Mouse (Mus musculus): ENCODE data around the gene Mmd2.

- TF ChIP-seq CTCF (IDR thresholded peaks at IDR 0.05; ENCODE audit: low read depth) (no peak), EP300 (IDR thresholded peaks at IDR 0.05; ENCODE audit: low read depth) (no peak)
Observed at GRCm38 (mm10) chr5:142518973-142519372, 89.6 kb downstream of the Mmd2 start.

All from liver, embryonic 14.5 days (tissue).